Mouse (Mus musculus): ENCODE results near the gene Iqck. TPM values are rescaled to one million over a fixed set of nuclear protein-coding genes. Genes with fewer than 3 reads are reported as not detected.

Iqck gene
- total RNA-seq, 2 experiments from 2014 or later: 0.20 to 0.45 TPM

GRCm38 (mm10) chr7:118936844-118937243 lies 81.3 kb downstream of the Iqck start:
- DNase-seq: no peak
- intact Hi-C loops (cut with DNase I; ENCODE audit: low total_unique reads): no loop called here

- DNase-seq: no peak
- intact Hi-C loops (cut with DNase I; ENCODE audit: low total_unique reads): no loop called here
Measured at GRCm38 (mm10) chr7:118937469-118938387, 82.2 kb downstream of the Iqck start.

- intact Hi-C loops (cut with DNase I; ENCODE audit: low total_unique reads): no loop called here
- no peak for DNase-seq
Measured at GRCm38 (mm10) chr7:118942297-118942696, 86.7 kb downstream of the Iqck start.

- no peak for DNase-seq
- intact Hi-C loops (cut with DNase I; ENCODE audit: low total_unique reads): no loop called here
Measured at GRCm38 (mm10) chr7:118943170-118943569, 87.6 kb downstream of the Iqck start.

- no peak for DNase-seq
- intact Hi-C loops (cut with DNase I; ENCODE audit: low total_unique reads): no loop called here
Measured at GRCm38 (mm10) chr7:118944884-118945283, 89.3 kb downstream of the Iqck start.

- intact Hi-C loops (cut with DNase I; ENCODE audit: low total_unique reads): no loop called here
- no peak for DNase-seq
Measured at GRCm38 (mm10) chr7:118947241-118947640, 91.7 kb downstream of the Iqck start.

- intact Hi-C loops (cut with DNase I; ENCODE audit: low total_unique reads): no loop called here
- DNase-seq: no peak
Measured at GRCm38 (mm10) chr7:118948677-118949282, 93.2 kb downstream of the Iqck start.

GRCm38 (mm10) chr7:118949749-118950148 lies 94.2 kb downstream of the Iqck start:
- intact Hi-C loops (cut with DNase I; ENCODE audit: low total_unique reads): no loop called here
- no peak for DNase-seq

- intact Hi-C loops (cut with DNase I; ENCODE audit: low total_unique reads): no loop called here
- no peak for DNase-seq
Measured at GRCm38 (mm10) chr7:118953626-118954282, 98.2 kb downstream of the Iqck start.

- intact Hi-C loops (cut with DNase I; ENCODE audit: low total_unique reads): no loop called here
- DNase-seq: no peak
Measured at GRCm38 (mm10) chr7:118954968-118955367, 99.4 kb downstream of the Iqck start.

- intact Hi-C loops (cut with DNase I; ENCODE audit: low total_unique reads): no loop called here
- no peak for DNase-seq
Measured at GRCm38 (mm10) chr7:118956616-118957246, 101.2 kb downstream of the Iqck start.

- intact Hi-C loops (cut with DNase I; ENCODE audit: low total_unique reads): no loop called here
- DNase-seq: no peak
Measured at GRCm38 (mm10) chr7:118959209-118959608, 103.7 kb downstream of the Iqck start.

GRCm38 (mm10) chr7:118964777-118965176 lies 109.2 kb downstream of the Iqck start:
- no peak for DNase-seq
- intact Hi-C loops (cut with DNase I; ENCODE audit: low total_unique reads): no loop called here

- intact Hi-C loops (cut with DNase I; ENCODE audit: low total_unique reads): no loop called here
- no peak for DNase-seq
Measured at GRCm38 (mm10) chr7:118965198-118965597, 109.6 kb downstream of the Iqck start.

GRCm38 (mm10) chr7:118968870-118969269 lies 113.3 kb downstream of the Iqck start:
- DNase-seq: no peak
- intact Hi-C loops (cut with DNase I; ENCODE audit: low total_unique reads): no loop called here

- intact Hi-C loops (cut with DNase I; ENCODE audit: low total_unique reads): no loop called here
- no peak for DNase-seq
Measured at GRCm38 (mm10) chr7:118971499-118971898, 115.9 kb downstream of the Iqck start.

- no peak for DNase-seq
- intact Hi-C loops (cut with DNase I; ENCODE audit: low total_unique reads): no loop called here
Measured at GRCm38 (mm10) chr7:118972306-118972705, 116.8 kb downstream of the Iqck start.

GRCm38 (mm10) chr7:118973377-118973776 lies 117.8 kb downstream of the Iqck start:
- DNase-seq: no peak
- intact Hi-C loops (cut with DNase I; ENCODE audit: low total_unique reads): no loop called here

GRCm38 (mm10) chr7:118975837-118976236 lies 120.3 kb downstream of the Iqck start:
- no peak for DNase-seq
- intact Hi-C loops (cut with DNase I; ENCODE audit: low total_unique reads): no loop called here
